Mouse (Mus musculus): ENCODE data around the gene Il10ra. TPM values are rescaled to one million over a fixed set of nuclear protein-coding genes. Genes with fewer than 3 reads are reported as not detected.

The Il10ra gene
- polyA plus RNA-seq, 1 experiment from 2014 or later, result 0.74 TPM

Small RNA genes within 50 kb of the gene (microRNA-seq; reads per million reads assigned to microRNA genes)
- not detected for gene Mir7086

Other genes starting within 250 kb of the Il10ra start
- 0.92 and 0.96 TPM in 2 replicates for gene Mpzl2, start 229.3 kb downstream of the Il10ra start, polyA plus RNA-seq (2016; fragmentation: Nextera tagmentation; extraction: Ambion mirVana)
- gene Mpzl3, start 214.0 kb downstream of the Il10ra start, polyA plus RNA-seq (2016; fragmentation: Nextera tagmentation; extraction: Ambion mirVana), result 2.1 and 2.2 TPM in 2 replicates
- 0.42 and 0.51 TPM in 2 replicates for gene Jaml, start 190.0 kb downstream of the Il10ra start, polyA plus RNA-seq (2016; fragmentation: Nextera tagmentation; extraction: Ambion mirVana)
- 1.2 and 2.1 TPM in 2 replicates for gene Scn2b, start 151.4 kb downstream of the Il10ra start, polyA plus RNA-seq (2016; fragmentation: Nextera tagmentation; extraction: Ambion mirVana)
- gene Scn4b, start 130.8 kb downstream of the Il10ra start, polyA plus RNA-seq (2016; fragmentation: Nextera tagmentation; extraction: Ambion mirVana), result 0.62 and 0.91 TPM in 2 replicates
- not detected in 2 replicates for gene BC049352, start 87.1 kb downstream of the Il10ra start, polyA plus RNA-seq (2016; fragmentation: Nextera tagmentation; extraction: Ambion mirVana)
- gene Tmprss4, start 65.1 kb downstream of the Il10ra start, polyA plus RNA-seq (2016; fragmentation: Nextera tagmentation; extraction: Ambion mirVana), result not detected in 2 replicates
- 0.09 TPM in 1 of 2 replicates, not detected in the other for gene Tmprss13, start 50.0 kb upstream of the Il10ra start, polyA plus RNA-seq (2016; fragmentation: Nextera tagmentation; extraction: Ambion mirVana)
- gene Fxyd6, start 101.0 kb upstream of the Il10ra start, polyA plus RNA-seq (2016; fragmentation: Nextera tagmentation; extraction: Ambion mirVana), result 30.8 and 33.4 TPM in 2 replicates
- 1.4 and 2.2 TPM in 2 replicates for gene Fxyd2, start 130.5 kb upstream of the Il10ra start, polyA plus RNA-seq (2016; fragmentation: Nextera tagmentation; extraction: Ambion mirVana)
- 0.05 and 0.09 TPM in 2 replicates for gene Dscaml1, start 157.5 kb upstream of the Il10ra start, polyA plus RNA-seq (2016; fragmentation: Nextera tagmentation; extraction: Ambion mirVana)

Data from heart, embryonic 12.5 days (tissue).